Mouse (Mus musculus) heart, postnatal 25 days (tissue): ENCODE data around the gene Fibcd1. TPM values are rescaled to one million over a fixed set of nuclear protein-coding genes. Genes with fewer than 3 reads are reported as not detected.

Source experiments
- DNase-seq: peaks from one replicate; pipeline ENCODE4 v3.0.0; 2022; ENCODE audit warnings: low spot score
- intact Hi-C: fragments of 180-260 bp; cut with DNase I; formaldehyde crosslinking; loops from one replicate; pipeline ENCODE4 v1.15.1; 2025
- total RNA-seq, 2 experiments: library from RNA; stranded (reverse); gene quantifications; 2 replicates each; pipeline ENCODE4 v1.2.3; 2021

Gene Fibcd1
- total RNA-seq, 2 experiments from 2014 or later = not detected

DNA sequence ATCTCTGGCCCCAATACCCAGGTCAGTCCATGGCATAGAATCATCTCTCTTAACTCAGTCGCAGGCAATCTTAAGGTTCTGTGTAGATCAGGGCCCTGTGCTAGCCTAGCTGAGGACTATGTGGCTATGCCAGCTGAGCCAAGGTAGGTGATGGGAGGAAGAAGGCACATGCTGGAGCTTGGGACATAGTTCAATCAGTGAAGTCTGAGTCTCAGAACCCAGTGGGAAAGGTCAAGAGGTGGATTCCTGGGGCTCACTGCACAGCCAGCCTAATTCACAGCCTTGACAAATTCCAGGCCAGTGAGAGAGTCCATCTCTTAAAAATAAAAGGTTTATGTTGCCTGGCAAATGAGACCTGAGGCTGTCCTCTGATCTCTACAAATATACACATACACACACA, 18.0 kb upstream of the Fibcd1 start:
- no peak for DNase-seq
- intact Hi-C loops = no loop called here

DNA sequence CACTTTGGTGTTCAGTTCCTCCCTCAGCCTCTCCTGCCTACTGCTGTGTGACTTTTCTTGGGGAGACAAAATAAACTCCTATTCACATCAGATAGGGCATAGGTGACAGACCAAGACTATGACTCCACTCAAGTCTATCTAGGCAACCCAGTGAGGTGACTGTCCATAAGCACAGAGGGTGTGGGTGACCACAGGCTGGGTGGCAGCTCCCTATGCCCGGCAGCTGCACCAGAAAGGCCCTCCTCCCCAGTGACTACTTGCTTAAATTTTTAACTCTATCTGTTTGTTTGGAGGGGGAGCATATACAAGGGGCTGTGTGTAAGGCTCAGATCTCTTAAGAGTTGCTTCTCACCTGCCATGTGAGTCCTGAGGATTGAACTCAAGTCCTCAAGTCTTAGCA, 17.1 kb upstream of the Fibcd1 start:
- DNase-seq = no peak

GRCm38 (mm10) chr2:31858500-31858899, 12.7 kb upstream of the Fibcd1 start:
- no peak for DNase-seq
- intact Hi-C loops = no loop called here

More for the DNA sequence above, 17.1 kb upstream of the Fibcd1 start:
- intact Hi-C loops = no loop called here

DNA sequence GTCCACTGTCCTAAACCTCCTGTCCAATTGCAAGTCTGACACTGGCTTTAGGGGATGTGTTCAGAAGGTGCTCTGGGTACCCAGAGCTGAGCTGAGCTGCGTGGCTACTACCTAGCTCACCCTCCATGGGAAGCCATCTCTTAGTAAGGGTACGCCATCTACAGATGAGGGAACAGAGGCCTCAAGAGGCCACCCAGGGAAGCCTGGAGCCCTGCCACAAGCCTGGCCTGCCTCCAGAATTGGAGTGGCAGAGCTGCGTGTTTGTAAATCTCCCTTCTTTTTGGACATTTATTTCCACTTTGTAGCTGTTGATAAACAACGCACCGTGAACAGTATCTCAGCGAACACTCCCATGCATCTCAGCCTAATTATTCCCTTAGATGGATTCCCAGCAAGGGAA, 11.4 kb upstream of the Fibcd1 start:
- DNase-seq = no peak

GRCm38 (mm10) chr2:31855991-31856390, 10.2 kb upstream of the Fibcd1 start:
- intact Hi-C loops = no loop called here
- no peak for DNase-seq

More for the DNA sequence above, 11.4 kb upstream of the Fibcd1 start:
- intact Hi-C loops = no loop called here

GRCm38 (mm10) chr2:31850141-31850540, 4.3 kb upstream of the Fibcd1 start:
- intact Hi-C loops = no loop called here
- no peak for DNase-seq

DNA sequence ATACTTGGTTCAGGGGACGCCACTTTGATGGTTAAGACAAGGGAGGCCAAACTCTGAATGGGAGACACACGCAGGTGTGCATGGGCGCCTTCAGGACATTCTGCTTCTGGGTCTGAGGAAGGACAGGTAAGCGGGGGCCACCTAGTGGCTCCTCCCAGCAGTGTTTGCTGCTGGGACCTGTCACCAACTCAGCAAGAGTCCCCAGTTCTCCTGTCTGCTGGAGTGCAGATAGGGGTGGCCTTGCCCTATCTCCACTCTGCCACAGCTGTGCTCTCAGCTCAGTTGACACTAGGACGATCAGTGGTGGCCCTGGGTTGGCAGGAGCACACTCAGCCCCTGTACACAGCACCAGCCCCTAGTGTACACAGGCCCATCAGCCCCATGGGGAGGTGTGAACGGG, 2.1 kb upstream of the Fibcd1 start:
- intact Hi-C loops = loop anchor here (5.0 kb wide), 1 partner anchor 161 kb away; the partner anchor contains the start of gene Abl1
- DNase-seq = no peak

- DNase-seq = no peak
- intact Hi-C loops = loop anchor here (5.0 kb wide), 1 partner anchor 160 kb away; the partner anchor contains the start of gene Abl1
These were observed 1.2 kb upstream of the Fibcd1 start for GRCm38 (mm10) chr2:31846692-31847660.

DNA sequence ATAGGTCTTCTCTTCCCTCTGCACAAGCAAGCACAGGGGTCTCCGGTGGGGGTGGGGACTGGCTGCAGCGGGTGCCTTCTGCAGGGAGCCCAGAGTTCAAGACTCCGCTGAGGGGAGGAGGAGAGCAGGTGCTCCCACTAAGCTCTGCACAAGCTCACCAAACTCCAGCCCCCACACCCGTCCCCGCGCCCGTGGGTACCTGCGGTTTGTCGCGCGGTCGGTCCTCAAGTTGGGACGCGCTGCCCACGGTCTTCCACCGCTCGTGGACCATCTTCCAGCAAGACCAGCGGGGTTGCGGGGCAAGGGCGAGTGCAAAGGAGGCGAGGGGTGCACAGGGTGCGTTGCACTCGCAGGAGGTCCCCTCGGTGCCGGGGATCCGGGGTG, 301 bp downstream of the Fibcd1 start:
- DNase-seq = no peak
- intact Hi-C loops = loop anchor here (5.0 kb wide), 1 partner anchor 158 kb away; the partner anchor contains the start of gene Abl1

DNA sequence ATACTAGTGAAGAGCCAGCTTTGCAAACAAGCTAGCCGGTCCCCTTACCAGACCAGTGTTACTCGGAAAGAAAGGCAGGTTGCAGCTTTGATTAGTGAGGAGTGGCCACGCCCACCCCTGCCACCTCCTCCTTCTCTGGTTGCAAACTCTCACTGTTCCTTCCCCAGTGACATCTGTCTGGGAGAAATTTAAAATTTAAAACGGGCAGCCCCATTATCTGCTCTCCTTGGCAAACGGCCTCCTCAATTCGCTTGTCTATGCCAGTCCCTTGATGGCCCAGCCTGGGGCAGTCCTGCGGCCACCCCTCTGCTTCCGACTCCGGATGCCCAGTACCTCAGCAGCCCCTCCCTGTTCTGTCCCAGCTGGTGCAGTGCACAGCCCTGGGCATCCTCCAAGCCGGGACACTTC, 1.1 kb downstream of the Fibcd1 start:
- DNase-seq = no peak
- intact Hi-C loops = loop anchor here (5.0 kb wide), 1 partner anchor 157 kb away; the partner anchor contains the start of gene Abl1

- intact Hi-C loops = no loop called here
These were observed 6.9 kb downstream of the Fibcd1 start for GRCm38 (mm10) chr2:31838868-31839267.

DNA sequence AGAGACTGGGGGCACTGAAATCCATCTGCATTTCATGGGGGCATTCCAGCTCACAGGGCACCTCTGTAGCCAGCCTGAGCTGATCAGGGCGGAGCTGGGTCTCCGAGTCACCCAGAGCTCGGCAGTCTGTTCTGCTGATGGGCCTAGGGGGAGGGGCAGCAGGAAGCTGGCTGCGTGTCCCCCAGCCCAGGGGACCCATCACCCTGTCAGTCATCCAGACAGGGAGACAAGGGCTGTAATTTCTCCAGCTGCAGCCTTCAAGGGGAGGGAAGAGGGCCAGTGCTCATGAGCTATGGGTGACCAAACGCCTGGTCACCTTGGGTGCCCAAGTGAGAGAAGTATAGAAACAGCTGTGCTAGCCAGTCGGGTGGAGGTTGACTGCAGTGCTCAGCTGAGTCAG, 8.8 kb downstream of the Fibcd1 start:
- intact Hi-C loops = no loop called here
- no peak for DNase-seq

More at GRCm38 (mm10) chr2:31838868-31839267, 6.9 kb downstream of the Fibcd1 start:
- DNase-seq = no peak

DNA sequence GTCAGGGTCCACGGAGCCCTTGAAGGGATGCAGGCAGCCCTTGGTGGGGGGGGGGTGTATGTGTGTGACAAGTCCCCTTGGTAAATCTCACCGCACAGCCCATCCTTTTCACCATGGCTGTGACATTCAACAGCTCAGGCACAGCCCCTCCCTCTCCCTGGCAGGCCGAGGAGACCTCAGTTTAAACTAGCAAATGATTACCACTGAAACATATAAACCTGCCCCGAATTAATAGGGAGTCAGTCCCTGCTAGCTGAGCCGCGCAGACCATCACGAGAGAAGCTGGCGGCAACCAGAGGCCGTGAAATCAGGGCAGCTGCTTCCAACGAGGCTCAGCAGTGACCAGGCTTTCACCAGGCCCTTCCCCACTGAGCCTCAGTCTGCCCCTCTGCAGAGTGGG, 9.7 kb downstream of the Fibcd1 start:
- intact Hi-C loops = no loop called here
- no peak for DNase-seq

DNA sequence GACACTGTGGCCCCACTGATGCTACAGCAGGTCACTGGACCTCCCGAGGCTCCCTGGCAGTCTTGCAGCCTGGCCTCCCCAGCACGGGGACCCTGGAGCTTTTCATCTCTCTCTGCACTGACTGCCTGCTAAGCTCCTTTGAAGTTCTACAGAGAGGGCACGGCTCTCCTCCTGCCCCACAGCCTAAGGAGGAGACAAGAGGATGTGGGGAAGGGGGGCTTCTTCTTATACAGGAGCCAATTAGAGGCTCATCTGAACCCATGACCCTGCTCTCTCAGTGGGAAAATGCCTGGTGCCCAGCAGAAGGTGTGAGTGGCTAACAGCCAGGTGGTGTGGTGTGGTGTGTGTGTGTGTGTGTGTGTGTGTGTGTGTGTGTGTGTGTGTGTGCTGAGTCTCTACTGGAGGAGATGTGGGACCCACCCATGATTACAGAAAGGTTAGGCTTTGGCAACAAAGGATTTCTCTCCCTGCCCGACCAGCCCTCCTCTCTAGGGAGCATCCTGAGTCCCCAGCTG, 17.4 kb downstream of the Fibcd1 start:
- intact Hi-C loops = no loop called here

GRCm38 (mm10) chr2:31827877-31828276, 17.9 kb downstream of the Fibcd1 start:
- intact Hi-C loops = no loop called here
- no peak for DNase-seq

More for the DNA sequence above, 17.4 kb downstream of the Fibcd1 start:
- DNase-seq = no peak

DNA sequence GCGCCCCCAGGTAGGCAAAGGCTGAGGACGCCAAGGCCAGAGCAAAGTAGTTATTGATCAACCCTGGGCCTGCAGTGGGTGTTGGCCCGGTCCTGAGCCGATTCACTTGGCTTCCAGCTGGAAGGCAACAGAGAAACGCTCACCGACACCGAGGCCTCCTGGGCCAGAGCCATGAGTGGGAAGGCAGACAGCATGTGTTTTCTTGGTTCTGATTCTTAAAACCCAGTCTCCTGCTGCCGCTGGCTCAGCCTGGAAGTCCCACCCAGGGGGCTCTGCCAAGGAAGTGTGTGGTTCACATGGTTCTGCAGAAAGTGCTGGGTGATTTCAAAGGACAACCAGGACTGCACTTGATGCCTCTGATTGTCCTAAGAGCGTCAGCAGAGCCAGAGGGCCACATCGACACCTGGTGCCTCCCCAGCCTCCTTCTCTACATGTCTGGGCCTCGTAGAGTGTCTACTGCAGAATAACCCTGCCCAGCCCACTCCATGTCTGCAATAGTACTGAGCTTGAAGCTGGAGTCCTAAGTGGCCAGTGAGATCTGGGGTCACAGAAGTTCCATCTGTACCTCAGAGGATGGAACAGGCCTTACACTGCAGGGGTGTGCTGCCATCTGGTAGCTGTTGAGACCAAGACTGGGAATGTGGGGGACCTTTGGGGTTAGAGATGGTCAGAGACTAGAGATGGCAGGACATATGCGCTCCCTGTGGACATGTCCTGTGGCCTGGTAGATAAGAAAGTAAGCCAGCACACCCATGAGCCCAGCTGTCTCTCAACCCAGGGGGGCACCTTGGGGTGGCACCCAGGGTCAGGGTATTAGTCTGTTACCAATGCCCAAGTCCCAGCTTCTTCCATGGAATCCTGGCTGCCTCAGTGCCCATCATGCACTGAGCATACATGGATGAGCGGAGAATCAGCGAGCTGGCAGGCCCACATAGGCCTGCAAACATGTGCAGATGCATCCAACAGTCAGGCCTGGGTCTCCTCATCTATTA, 19.4 kb downstream of the Fibcd1 start:
- intact Hi-C loops = no loop called here

GRCm38 (mm10) chr2:31825469-31825911, 20.3 kb downstream of the Fibcd1 start:
- DNase-seq = no peak
- intact Hi-C loops = no loop called here

More for the DNA sequence above, 19.4 kb downstream of the Fibcd1 start:
- no peak for DNase-seq

DNA sequence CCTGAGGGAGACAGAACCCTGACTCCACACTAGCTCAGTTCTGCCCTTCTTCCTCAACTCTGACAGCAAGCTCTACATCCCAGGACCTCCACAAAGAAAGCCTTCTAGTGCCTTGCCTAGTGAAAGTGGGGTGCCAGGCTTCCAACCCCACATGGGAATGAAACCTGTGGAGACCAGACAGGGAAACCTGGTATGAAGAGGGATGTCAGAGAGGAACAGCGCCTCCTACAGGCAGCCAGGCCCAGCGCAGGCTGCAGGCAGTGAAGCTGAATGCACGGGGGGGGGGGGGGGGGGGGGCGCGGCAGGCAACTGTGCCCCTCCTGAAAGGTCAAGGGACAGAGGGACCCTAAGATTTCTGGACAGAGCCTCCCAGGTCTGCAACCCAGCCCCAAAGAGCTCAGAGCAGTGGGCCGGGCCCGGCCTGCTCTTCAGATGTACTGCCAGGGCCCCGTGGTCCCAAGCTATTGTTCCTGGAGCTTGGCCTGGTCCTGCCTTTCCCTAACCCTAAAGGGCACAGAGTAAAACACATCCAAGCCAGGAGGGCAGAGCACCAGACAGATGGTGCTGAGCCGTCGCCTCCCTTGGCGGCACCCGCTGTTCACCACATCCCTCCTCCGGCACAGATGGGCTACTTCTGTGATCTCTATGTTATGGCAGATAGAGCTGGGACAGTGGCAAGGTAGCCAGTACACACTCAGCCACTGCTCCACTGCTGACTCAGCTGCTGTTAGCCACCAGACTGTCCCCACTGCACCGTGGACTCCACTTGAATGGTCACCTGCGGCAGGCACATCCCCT, 21.7 kb downstream of the Fibcd1 start:
- no peak for DNase-seq
- intact Hi-C loops = no loop called here
